9 mouse cellular contexts compared by ENCODE assay signal in the genomic region with DNA sequence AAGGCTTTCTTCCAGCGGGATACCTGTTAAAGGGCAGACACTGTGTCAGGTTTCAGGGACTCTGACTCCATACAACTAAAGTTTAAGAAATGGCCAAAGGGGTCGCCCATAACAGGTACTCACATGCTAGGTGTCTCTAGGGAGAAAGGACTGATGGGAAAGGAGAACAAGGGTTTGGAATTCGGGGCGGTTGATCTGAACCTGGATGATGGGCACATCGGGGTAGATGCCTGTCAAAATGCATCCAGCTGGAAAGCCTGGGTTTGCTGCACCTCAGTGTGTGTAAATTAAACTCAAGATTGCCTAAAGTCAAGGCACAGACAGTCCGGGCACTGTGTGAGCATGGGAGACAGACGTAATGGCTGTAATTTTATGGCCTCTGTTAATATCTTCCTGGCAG. TPM values are rescaled to one million over a fixed set of nuclear protein-coding genes. Genes with fewer than 3 reads are reported as not detected.
DNase-seq lines count a peak whose midpoint lies in the region; ATAC-seq and TF ChIP-seq lines count a peak whose summit lies in the region.
"Had no signal": no experiment of that assay in that cellular context is flagged by ENCODE, and none has a peak within 500 bp of the region (broad histone marks: within the 10 kb centered on the region; RNA-seq: fewer than 3 reads in every experiment).

No protein-coding gene starts in this region.

- ATAC-seq in limb, embryonic 13.5 days (ENCODE audit: low FRiP score, low read depth): no peak
- ATAC-seq in stomach, embryonic 15.5 days (ENCODE audit: insufficient read depth, low FRiP score, low read depth): no peak

- peak overlapping the region; percentile 74; the same call in 1 of the 2 replicates for H3K4me3 ChIP-seq in testis, adult 2 months (ENCODE audit: control insufficient read depth, low read depth, low read length)
- H3K4me3 ChIP-seq in limb, embryonic 13.5 days: peak overlapping the region; percentile 34
- peak overlapping the region; percentile 32; the same call in 1 of the 2 replicates for H3K4me3 ChIP-seq in stomach, embryonic 15.5 days (replicated peaks)

- peak; percentile 38 for DNase-seq in embryo, embryonic 11 days
- DNase-seq in embryo, embryonic 10 days (ENCODE audit: low spot score): no peak
- DNase-seq in testis, postnatal 14 days (ENCODE audit: low spot score): no peak
- no peak for DNase-seq in gastrocnemius, adult 8-10 months (ENCODE audit: low spot score in 2 of 2)
- no peak for DNase-seq in ovary, postnatal 10 days (ENCODE audit: low spot score)

- H3K4me2 ChIP-seq in limb, embryonic 13.5 days (replicated peaks): peak overlapping the region; percentile 66
- peak overlapping the region; percentile 57 for H3K4me2 ChIP-seq in stomach, embryonic 15.5 days

- H3K4me1 ChIP-seq in testis, adult 2 months (ENCODE audit: control insufficient read depth, insufficient read depth, low read length): peaks cover 33% of the 10 kb centered on the region
- H3K4me1 ChIP-seq in limb, embryonic 13.5 days: peaks cover 43% of the 10 kb centered on the region
- peaks cover 34% of the 10 kb centered on the region for H3K4me1 ChIP-seq in stomach, embryonic 15.5 days

- H3K27me3 ChIP-seq in testis, adult 2 months (ENCODE audit: control insufficient read depth, insufficient read depth, low read length): no peaks in the 10 kb centered on the region
- peaks cover 6% of the 10 kb centered on the region; the same call in 1 of the 2 replicates for H3K27me3 ChIP-seq in limb, embryonic 13.5 days
- no peaks in the 10 kb centered on the region for H3K27me3 ChIP-seq in stomach, embryonic 15.5 days (replicated peaks)

- no peak for TF ChIP-seq CTCF in testis, adult 2 months (IDR thresholded peaks at IDR 0.05; ENCODE audit: control insufficient read depth, insufficient read depth, insufficient replicate concordance, low read depth, low read length)

- H3K36me3 ChIP-seq in testis, adult 2 months (ENCODE audit: control insufficient read depth, insufficient read depth, low read length): no peaks in the 10 kb centered on the region
- no peaks in the 10 kb centered on the region for H3K36me3 ChIP-seq in limb, embryonic 13.5 days
- H3K36me3 ChIP-seq in stomach, embryonic 15.5 days: no peaks in the 10 kb centered on the region

- no peak for TF ChIP-seq POLR2A in testis, adult 2 months (IDR thresholded peaks at IDR 0.05; ENCODE audit: control insufficient read depth, low read depth, low read length)

- H3K9ac ChIP-seq in limb, embryonic 13.5 days: peak overlapping the region; percentile 64
- H3K9ac ChIP-seq in stomach, embryonic 15.5 days: no peak overlapping the region

- WGBS in limb, embryonic 13.5 days: 9% methylated on average over 7 of the region's 7 CpGs
- 31% methylated on average over 7 of the region's 7 CpGs for WGBS in stomach, embryonic 15.5 days

- no peaks in the 10 kb centered on the region for H3K9me3 ChIP-seq in limb, embryonic 13.5 days
- no peaks in the 10 kb centered on the region for H3K9me3 ChIP-seq in stomach, embryonic 15.5 days

- no peak overlapping the region for H3K27ac ChIP-seq in testis, adult 2 months (ENCODE audit: control insufficient read depth, insufficient read depth, low read depth, low read length)
- no peak overlapping the region; the same call in 1 of the 2 replicates for H3K27ac ChIP-seq in limb, embryonic 13.5 days
- H3K27ac ChIP-seq in stomach, embryonic 15.5 days: no peak overlapping the region

RNA-seq across cellular contexts. Expression of gene Dad1, which starts 25.4 kb away (rescaled TPM):
- polyA plus RNA-seq in testis, adult 2 months (2012; rRNA removed): 625 and 632 TPM in 2 replicates
- polyA plus RNA-seq in limb, embryonic 13.5 days (2015; fragmentation: Nextera tagmentation; extraction: Ambion mirVana): 357 and 379 TPM in 2 replicates
- polyA plus RNA-seq in stomach, embryonic 15.5 days (2015; fragmentation: Nextera tagmentation; extraction: Ambion mirVana): 436 and 440 TPM in 2 replicates
- total RNA-seq in gastrocnemius, adult 8-10 months (2022): 10 to 100 TPM; 66.1 to 73.7 (median 72.3) TPM

RNA-seq across cellular contexts. Expression of gene Abhd4, which starts 25.5 kb away (rescaled TPM):
- 212 and 237 TPM in 2 replicates for polyA plus RNA-seq in testis, adult 2 months (2012; rRNA removed)
- 46.5 and 51.0 TPM in 2 replicates for polyA plus RNA-seq in limb, embryonic 13.5 days (2015; fragmentation: Nextera tagmentation; extraction: Ambion mirVana)
- 43.1 and 44.1 TPM in 2 replicates for polyA plus RNA-seq in stomach, embryonic 15.5 days (2015; fragmentation: Nextera tagmentation; extraction: Ambion mirVana)
- total RNA-seq in gastrocnemius, adult 8-10 months (2022): 10 to 100 TPM; 16.0 to 21.9 (median 19.6) TPM

RNA-seq across cellular contexts. Expression of gene Olfr49, which starts 56.2 kb away (rescaled TPM):
- polyA plus RNA-seq in testis, adult 2 months (2012; rRNA removed): not detected in 2 replicates
- polyA plus RNA-seq in limb, embryonic 13.5 days (2015; fragmentation: Nextera tagmentation; extraction: Ambion mirVana): not detected in 2 replicates
- polyA plus RNA-seq in stomach, embryonic 15.5 days (2015; fragmentation: Nextera tagmentation; extraction: Ambion mirVana): not detected in 2 replicates
- total RNA-seq in gastrocnemius, adult 8-10 months (2022): not detected
- total RNA-seq: adrenal gland, postnatal 25 days had no signal
